Mouse (Mus musculus): ENCODE results near the gene Gm20870. TPM values are rescaled to one million over a fixed set of nuclear protein-coding genes. Genes with fewer than 3 reads are reported as not detected.
"Not testable (repeated sequence)": the region's sequence is repeated elsewhere in the genome, so short reads cannot be mapped to it uniquely, and the experiment has no call there.

Gm20870 gene
- not detected in 2 replicates for polyA plus RNA-seq (2012; rRNA removed)
- polyA plus RNA-seq (2014; fragmentation: Nextera tagmentation; extraction: Ambion mirVana) = not detected in 2 replicates

- H3K27me3 ChIP-seq (ENCODE audit: control insufficient read depth, insufficient read depth, low read length); H3K9ac ChIP-seq (replicated peaks); H3K9me3 ChIP-seq (ENCODE audit: control insufficient read depth, low read length); H3K4me3 ChIP-seq (ENCODE audit: insufficient read depth in 1 of 2, low read depth in 2 of 2, low read length in 2 of 2); H3K4me2 ChIP-seq (ENCODE audit: low read depth); ATAC-seq (ENCODE audit: insufficient read depth); H3K27ac ChIP-seq; H3K4me1 ChIP-seq (replicated peaks; ENCODE audit: control insufficient read depth in 2 of 2, insufficient read depth in 2 of 2, low read length in 1 of 2); H3K36me3 ChIP-seq (replicated peaks; ENCODE audit: control insufficient read depth, insufficient read depth, low read depth); DNase-seq (ENCODE audit: low read depth in 3 of 3, low spot score in 3 of 3): not testable (repeated sequence)
- no CpG with 5 or more reads among the region's 6 CpGs for WGBS (ENCODE audit: insufficient replicate concordance)
These were observed at the start of gene Gm20870 for GRCm38 (mm10) chrY:71691743-71692142. Gm20870 (plus strand) TSS chrY:71692043.

Other genes with a start within 250 kb of the Gm20870 start
- not detected in 2 replicates for gene Gm20869, start 222.6 kb upstream of the Gm20870 start, polyA plus RNA-seq (2012; rRNA removed)
- not detected in 2 replicates for gene Gm20869, start 222.6 kb upstream of the Gm20870 start, polyA plus RNA-seq (2014; fragmentation: Nextera tagmentation; extraction: Ambion mirVana)